Mouse (Mus musculus) lung, postnatal 4 days (tissue): ENCODE measurements around the gene Arap2.

Source experiments
- DNase-seq, 2 experiments: peaks; one replicate each; pipeline ENCODE4 v3.0.0; 2021

The Arap2 gene

DNA sequence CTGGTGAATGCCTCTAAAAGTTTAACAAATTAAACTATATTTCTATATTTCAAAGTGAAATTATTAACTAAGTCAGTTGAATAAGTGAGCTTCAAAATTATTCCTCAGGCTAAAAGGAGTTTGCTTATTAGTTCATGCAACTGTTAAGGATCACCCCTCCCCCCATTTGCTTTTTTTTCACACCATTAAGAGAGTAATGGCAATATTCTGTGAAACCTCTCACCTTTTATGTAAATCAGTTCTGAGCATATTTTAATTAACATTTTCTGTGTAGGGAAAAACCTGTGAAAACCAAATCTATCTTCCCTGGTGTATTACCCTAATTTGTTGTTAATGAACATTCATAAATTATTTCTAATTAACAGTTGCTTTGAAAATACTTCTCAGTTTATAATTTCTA lies 147.7 kb downstream of the Arap2 start:
- DNase-seq = no peak

DNA sequence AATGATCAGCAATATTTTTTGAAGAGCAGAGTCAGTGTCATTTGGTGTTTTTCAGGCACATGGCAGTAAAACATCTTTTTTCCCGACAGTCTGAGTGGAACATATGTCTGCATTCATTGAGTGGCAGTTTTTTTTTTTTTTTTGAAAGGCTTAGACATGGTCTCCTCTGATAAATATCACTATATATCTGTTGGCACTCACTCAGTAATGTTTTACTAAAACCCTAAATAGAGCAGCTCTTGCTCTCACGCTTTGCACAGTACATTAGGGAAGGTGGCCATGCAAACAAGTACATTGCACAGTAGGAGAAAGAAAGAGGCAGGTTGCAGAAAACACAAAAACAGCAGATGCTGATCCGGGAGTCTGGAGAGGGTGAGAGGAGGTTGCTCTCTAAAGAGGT lies 154.0 kb downstream of the Arap2 start:
- no peak for DNase-seq

DNA sequence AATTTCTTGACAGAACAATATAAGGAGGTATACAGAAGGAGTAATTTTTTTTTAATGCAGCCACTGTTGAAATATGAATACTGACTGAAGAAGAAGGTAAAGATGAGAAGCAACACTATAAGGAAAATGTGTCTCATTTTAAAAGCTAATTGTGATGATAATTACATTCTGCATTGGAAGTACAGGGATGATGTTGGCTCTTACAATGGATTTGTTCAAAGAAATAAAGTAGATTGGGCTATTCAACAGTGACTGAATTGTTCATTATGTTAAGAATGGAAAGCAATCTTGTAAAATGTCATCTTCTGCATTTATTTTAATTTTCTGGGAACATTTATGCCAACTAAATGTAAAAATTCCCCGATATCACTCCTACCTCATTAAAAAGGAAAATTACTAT lies 178.6 kb downstream of the Arap2 start:
- no peak for DNase-seq

DNA sequence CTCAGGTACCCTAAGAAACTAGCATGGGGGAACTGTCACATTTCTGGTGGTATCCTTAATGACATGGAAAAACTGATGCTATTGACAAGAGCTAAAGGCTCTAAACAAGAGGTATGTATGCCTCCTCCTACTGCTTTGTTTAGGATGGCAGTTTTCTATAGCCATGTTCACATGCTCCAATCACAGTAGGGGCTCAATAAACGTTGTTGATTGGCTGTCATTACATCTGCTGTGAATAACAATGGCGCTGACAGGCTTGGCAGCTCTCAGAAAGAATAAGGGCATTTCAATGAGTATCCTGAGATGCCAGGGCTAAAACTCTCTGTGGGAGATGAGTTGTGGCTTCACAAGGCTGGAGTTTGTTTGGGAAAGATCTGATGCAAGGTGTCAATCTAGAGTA lies 183.3 kb downstream of the Arap2 start:
- no peak for DNase-seq

DNA sequence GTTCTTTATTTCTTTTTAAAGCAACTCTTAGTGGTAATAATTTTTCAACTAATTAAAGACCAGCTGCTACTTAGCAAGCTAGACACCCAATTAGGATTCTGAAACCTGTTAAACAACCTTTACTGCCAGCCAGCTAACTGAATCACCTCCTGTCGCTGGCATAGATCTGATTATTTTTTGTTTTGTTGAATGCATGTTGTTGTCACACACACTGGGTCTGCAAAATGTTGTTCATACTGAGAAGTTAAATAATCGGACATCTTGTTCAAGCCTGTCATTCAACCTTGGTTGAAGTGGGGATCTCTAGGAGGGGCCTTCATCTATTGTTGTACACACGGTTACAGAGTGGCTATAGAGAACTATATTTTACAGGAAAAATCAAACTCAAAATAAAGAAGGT lies 184.3 kb downstream of the Arap2 start:
- no peak for DNase-seq

DNA sequence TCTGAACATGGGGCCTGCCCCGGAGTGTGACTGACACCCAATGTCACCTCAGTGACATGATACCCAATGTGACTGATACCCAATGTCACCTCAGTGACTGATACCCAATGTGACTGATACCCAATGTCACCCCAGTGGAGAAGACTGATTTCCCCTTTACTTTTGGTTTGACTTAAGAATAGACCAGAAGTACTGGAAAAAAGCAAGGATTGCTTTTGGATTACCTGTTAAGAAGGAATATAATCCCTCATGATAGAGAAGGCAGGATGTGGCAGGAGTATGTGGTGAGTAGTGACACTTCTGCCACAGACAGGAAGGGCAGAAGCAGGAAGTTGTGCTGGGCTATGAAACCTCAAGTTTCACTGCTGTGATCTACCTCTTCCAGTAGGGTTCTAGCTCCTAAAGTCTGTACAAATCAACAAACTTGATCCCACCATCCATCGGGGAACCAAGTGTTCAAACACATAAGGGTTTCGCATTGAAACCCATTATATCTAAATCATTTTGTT lies 191.6 kb downstream of the Arap2 start:
- DNase-seq = no peak
